Comparison of ENCODE assay signal across 24 mouse cellular contexts in genomic region chr15:10704328-10704727, GRCm38 (mm10). TPM values are rescaled to one million over a fixed set of nuclear protein-coding genes. Genes with fewer than 3 reads are reported as not detected.
DNase-seq lines count a peak whose midpoint lies in the region; ATAC-seq lines count a peak whose summit lies in the region.
"Had no signal": no experiment of that assay in that cellular context is flagged by ENCODE, and none has a peak within 500 bp of the region (broad histone marks: within the 10 kb centered on the region; RNA-seq: fewer than 3 reads in every experiment).

No protein-coding gene starts in this region.

- peak; percentile 53 for DNase-seq in adrenal gland, adult 2 months
- no peak for DNase-seq in adrenal gland, adult 18-20 months (ENCODE audit: low spot score in 2 of 2)
- DNase-seq in midbrain, embryonic 10.5 days (ENCODE audit: low spot score) = no peak
- peak; percentile 74 for DNase-seq in testis, postnatal 14 days (ENCODE audit: low spot score)
- DNase-seq in right cerebral cortex, postnatal 4 days = no peak
- DNase-seq in adipocyte (ENCODE audit: low spot score) = no peak
- DNase-seq: cerebellum, adult 11 months; gastrocnemius, postnatal 25 days; heart, adult 18-20 months; heart, postnatal 14 days; kidney, adult 2 months; kidney, postnatal 10 days; lung, postnatal 4 days; retina, postnatal 1 day; right cerebral cortex, postnatal 25 days; thymus, adult 18-20 months; thymus, postnatal 4 days had no signal

- no peaks in the 10 kb centered on the region for H3K9me3 ChIP-seq in midbrain, embryonic 15.5 days
- no peaks in the 10 kb centered on the region; the same call in 1 of the 2 replicates for H3K9me3 ChIP-seq in midbrain, embryonic 10.5 days (replicated peaks)
- H3K9me3 ChIP-seq in embryonic facial prominence, embryonic 12.5 days = 0 out of 2 replicates have a peak, but pooled peaks cover 2% of the 10 kb centered on the region
- H3K9me3 ChIP-seq: heart, embryonic 13.5 days; hindbrain, embryonic 12.5 days; neural tube, embryonic 15.5 days had no signal

- no peak overlapping the region for H3K4me3 ChIP-seq in midbrain, embryonic 15.5 days
- H3K4me3 ChIP-seq in midbrain, embryonic 10.5 days = no peak overlapping the region
- no peak overlapping the region for H3K4me3 ChIP-seq in embryonic facial prominence, embryonic 12.5 days
- H3K4me3 ChIP-seq: forebrain, embryonic 10.5 days; heart, embryonic 13.5 days; hindbrain, embryonic 12.5 days; neural tube, embryonic 15.5 days had no signal

- no peak overlapping the region for H3K4me2 ChIP-seq in midbrain, embryonic 15.5 days
- no peak overlapping the region for H3K4me2 ChIP-seq in embryonic facial prominence, embryonic 12.5 days (replicated peaks)
- H3K4me2 ChIP-seq: heart, embryonic 13.5 days; hindbrain, embryonic 12.5 days; midbrain, embryonic 11.5 days; neural tube, embryonic 15.5 days had no signal

- peak; percentile 46; the same call in 1 of the 2 replicates for ATAC-seq in midbrain, embryonic 15.5 days (replicated peaks)
- ATAC-seq in embryonic facial prominence, embryonic 12.5 days (ENCODE audit: insufficient number of reproducible peaks, insufficient read depth, low FRiP score, low TSS enrichment) = peak; percentile 62; the same call in 1 of the 2 replicates

- H3K27ac ChIP-seq in midbrain, embryonic 15.5 days = no peak overlapping the region
- no peak overlapping the region for H3K27ac ChIP-seq in midbrain, embryonic 10.5 days (replicated peaks)
- H3K27ac ChIP-seq in embryonic facial prominence, embryonic 12.5 days = 0 out of 2 replicates have a peak overlapping the region, but pooled peaks have one; percentile 48
- H3K27ac ChIP-seq: forebrain, embryonic 10.5 days; heart, embryonic 13.5 days; hindbrain, embryonic 12.5 days; neural tube, embryonic 15.5 days had no signal

- H3K4me1 ChIP-seq in midbrain, embryonic 15.5 days = 0 out of 2 replicates have a peak, but pooled peaks cover 3% of the 10 kb centered on the region
- peaks cover 2% of the 10 kb centered on the region; the same call in 1 of the 2 replicates for H3K4me1 ChIP-seq in midbrain, embryonic 10.5 days
- H3K4me1 ChIP-seq in embryonic facial prominence, embryonic 12.5 days = peaks cover 31% of the 10 kb centered on the region

- H3K9ac ChIP-seq in midbrain, embryonic 15.5 days = no peak overlapping the region
- H3K9ac ChIP-seq in embryonic facial prominence, embryonic 12.5 days = no peak overlapping the region
- H3K9ac ChIP-seq: heart, embryonic 13.5 days; hindbrain, embryonic 12.5 days; neural tube, embryonic 15.5 days had no signal

- no peaks in the 10 kb centered on the region for H3K27me3 ChIP-seq in midbrain, embryonic 15.5 days (replicated peaks)
- H3K27me3 ChIP-seq in midbrain, embryonic 10.5 days (ENCODE audit: low read depth, poor library complexity, severe bottlenecking) = no peaks in the 10 kb centered on the region
- no peaks in the 10 kb centered on the region for H3K27me3 ChIP-seq in embryonic facial prominence, embryonic 12.5 days
- H3K27me3 ChIP-seq: heart, embryonic 13.5 days; hindbrain, embryonic 12.5 days; neural tube, embryonic 15.5 days had no signal

- WGBS in midbrain, embryonic 15.5 days = 87% methylated on average over 8 of the region's 8 CpGs
- WGBS in midbrain, embryonic 10.5 days = 92% methylated on average over 8 of the region's 8 CpGs
- 64% methylated on average over 8 of the region's 8 CpGs for WGBS in embryonic facial prominence, embryonic 12.5 days

- no peaks in the 10 kb centered on the region for H3K36me3 ChIP-seq in midbrain, embryonic 15.5 days (replicated peaks)
- H3K36me3 ChIP-seq in midbrain, embryonic 10.5 days = peaks cover 74% of the 10 kb centered on the region
- peaks cover 19% of the 10 kb centered on the region for H3K36me3 ChIP-seq in embryonic facial prominence, embryonic 12.5 days
- H3K36me3 ChIP-seq: neural tube, embryonic 15.5 days had no signal

RNA-seq across cellular contexts. Expression of gene Rai14, which starts 10.1 kb away (rescaled TPM):
- 10 to 100 TPM; 23.2 to 28.9 TPM for total RNA-seq in adrenal gland, adult 2 months (2021)
- 1.2 and 2.0 TPM in 2 replicates for polyA plus RNA-seq in adrenal gland, adult 2 months (2012; rRNA removed)
- 10 to 100 TPM; 26.9 to 28.7 TPM for total RNA-seq in adrenal gland, adult 18-20 months (2021)
- 14.0 and 14.5 TPM in 2 replicates for polyA plus RNA-seq in midbrain, embryonic 15.5 days (2015; fragmentation: Nextera tagmentation; extraction: Ambion mirVana)
- polyA plus RNA-seq in midbrain, embryonic 10.5 days (2016; fragmentation: Nextera tagmentation; extraction: Ambion mirVana) = 63.5 and 73.5 TPM in 2 replicates
- 85.6 and 89.7 TPM in 2 replicates for polyA plus RNA-seq in embryonic facial prominence, embryonic 12.5 days (2016; fragmentation: Nextera tagmentation; extraction: Ambion mirVana)

Comparison
In these comparisons a context has a peak if more than half of its experiments do, and no peak if none do; other contexts are left out.
1. DNase-seq: peak in adrenal gland, adult 2 months (single experiment) and testis, postnatal 14 days (single experiment); none in adrenal gland, adult 18-20 months (0 of 2), midbrain, embryonic 10.5 days (single experiment), right cerebral cortex, postnatal 4 days (single experiment) and adipocyte (single experiment).